Mouse (Mus musculus): Measurements from ENCODE around the gene Stag2. TPM values are rescaled to one million over a fixed set of nuclear protein-coding genes. Genes with fewer than 3 reads are reported as not detected.
A peak's percentile ranks its signal among the peaks of the same experiment; 100 is the strongest.

Stag2 gene
- 10 to 100 TPM; 80.8 to 85.3 TPM for total RNA-seq (2021)
- long read RNA-seq, experiment 1, full-length matches to known transcripts, result 6 of 21 reads
- long read RNA-seq, experiment 1, partial matches to known transcripts, result 5 of 21 reads
- long read RNA-seq, experiment 1, other reads (novel, unspliced or antisense), result 10 of 21 reads
- long read RNA-seq, experiment 2, full-length matches to known transcripts, result 3 of 13 reads
- long read RNA-seq, experiment 2, partial matches to known transcripts, result 2 of 13 reads
- long read RNA-seq, experiment 2, other reads (novel, unspliced or antisense), result 8 of 13 reads

DNA sequence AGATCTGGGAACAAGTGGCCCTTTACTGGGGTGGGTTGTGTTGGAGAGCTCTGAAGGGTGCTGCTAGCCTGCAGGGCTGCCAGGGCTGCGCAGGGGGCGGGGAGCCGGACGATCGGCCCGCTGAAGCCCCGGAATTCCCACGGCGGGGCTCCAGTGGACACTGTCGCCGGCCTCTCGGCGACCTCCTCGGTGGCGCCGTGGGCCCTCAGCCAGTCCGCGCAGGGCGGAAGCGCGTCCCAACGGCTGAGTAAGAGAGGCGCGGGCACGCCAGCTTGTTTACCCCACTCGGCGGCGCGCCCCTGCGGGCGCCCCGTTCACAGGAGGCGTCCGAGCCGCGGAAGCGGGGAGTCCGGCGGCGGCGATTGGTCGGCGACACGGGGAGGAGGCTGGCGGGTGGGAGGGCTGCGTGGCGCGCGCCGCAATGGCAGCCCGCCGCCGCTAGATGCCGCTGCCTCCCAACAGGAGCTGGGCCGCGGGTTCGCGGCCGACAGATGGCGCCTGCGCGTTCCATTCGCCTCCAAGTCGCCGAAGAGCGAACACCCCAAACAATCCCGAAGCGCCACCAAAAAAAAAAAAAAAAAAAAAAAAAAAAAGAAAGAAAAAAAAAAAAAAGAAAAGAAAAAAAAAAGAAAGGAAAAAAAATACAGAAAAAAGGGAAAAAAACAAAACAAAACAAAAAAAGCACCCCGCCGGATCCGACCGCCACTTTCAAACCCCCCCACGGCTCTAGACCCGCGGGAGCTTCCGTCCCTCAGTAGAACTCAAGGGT, at the start of gene Stag2:
Stag2 (plus strand) TSS at position 530 of the 769 bp plus-strand sequence.
- DNase-seq, result peak; percentile 92

DNA sequence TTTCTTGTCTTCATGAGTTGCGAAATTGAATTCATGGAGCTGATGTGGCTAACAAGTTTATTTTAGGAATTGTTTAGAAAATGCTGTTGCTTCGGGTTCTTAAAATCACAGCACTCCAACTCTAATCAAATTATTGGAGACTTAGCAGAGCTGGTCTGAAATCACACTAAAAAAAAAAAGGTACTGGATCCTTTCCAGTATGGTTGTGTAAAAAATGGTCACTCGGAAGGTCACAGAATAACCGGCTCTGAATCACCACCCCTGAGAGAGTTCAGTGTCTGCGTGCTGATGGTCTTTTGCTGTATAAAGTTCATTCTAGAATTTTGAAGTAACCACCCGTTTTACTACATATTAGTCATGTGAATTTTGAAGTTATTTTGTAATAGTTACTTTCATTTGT, 42.0 kb upstream of the Stag2 start:
- DNase-seq, result peak; percentile 5

DNA sequence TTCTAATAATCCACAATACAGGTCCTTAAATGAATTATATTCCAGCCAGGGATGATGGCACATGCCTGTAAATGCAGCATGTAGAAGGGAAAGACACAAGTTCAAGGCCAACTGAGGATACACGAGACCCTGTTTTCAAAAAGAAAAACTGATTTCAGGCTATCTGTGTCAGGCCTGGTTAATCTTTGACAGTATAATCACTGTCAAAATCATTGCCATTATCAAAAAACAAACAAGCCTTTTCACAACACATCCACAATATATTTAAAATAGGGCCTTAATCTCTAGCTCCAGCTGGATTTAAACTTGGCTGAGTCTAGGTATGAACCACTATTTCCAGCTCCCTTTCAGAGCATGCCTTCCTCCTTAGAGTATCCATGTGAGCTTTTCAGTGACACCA, 38.5 kb upstream of the Stag2 start:
- no peak for DNase-seq

DNA sequence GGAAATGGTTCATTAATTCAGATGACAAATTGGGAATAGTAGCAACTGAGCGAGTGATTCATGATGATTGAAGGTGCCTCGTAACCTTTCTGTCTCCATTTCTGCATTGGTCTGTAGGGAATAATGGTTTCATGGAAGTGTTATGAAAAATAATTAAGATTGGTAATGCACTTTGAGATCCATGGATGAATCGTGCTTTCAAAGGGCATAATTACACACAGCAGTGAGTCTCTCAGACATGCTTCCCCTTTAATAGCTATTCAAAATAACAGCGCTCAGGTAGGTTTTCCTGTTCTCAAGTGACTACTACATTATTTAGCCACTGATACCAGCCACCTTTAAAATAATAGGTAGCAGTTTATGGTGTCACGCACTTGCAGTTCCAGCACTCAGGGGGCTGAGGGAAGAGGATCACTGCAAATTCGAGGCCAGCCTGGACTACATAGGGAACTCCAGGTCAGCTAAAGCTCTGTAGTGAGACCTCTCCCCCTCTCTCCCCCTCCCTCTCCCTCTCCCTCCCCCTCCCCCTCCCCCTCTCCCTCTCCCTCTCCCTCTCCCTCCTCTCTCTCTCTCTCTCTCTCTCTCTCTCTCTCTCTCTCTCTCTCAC, 29.6 kb upstream of the Stag2 start:
- DNase-seq, result no peak

DNA sequence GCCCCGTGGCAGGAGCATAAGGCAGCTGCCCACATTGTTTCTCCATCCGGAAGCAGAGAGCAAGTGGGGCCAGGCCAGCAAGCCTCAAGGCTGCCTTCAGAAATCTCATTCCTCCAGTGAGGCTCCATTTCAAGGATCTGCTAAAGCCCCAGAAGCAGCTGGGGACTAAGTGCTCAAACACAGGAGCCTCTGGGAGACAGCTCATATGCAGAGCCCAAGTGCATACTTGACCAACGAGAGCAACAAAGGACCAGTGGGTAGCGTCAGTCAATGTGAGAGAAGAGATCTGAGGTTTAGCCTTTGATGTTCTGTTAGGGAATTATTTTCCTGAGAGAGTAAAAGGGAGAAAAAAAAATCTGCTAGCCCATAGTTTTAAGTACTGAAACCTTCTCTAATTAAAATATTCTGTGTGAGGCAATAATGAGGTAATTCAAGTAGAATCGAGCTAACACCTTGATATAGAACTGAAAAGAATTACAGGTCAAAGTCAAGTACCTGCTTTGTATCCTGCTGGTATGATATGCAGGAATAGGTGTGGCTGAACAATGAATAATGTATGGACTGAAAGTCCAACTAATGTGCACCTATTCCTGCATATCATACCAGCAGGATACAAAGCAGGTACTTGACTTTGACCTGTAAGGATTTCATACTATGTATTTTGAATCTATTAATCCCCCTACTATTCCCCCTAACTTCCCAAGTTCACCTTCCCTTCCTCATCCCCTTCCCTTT, 24.0 kb upstream of the Stag2 start:
- no peak for DNase-seq

DNA sequence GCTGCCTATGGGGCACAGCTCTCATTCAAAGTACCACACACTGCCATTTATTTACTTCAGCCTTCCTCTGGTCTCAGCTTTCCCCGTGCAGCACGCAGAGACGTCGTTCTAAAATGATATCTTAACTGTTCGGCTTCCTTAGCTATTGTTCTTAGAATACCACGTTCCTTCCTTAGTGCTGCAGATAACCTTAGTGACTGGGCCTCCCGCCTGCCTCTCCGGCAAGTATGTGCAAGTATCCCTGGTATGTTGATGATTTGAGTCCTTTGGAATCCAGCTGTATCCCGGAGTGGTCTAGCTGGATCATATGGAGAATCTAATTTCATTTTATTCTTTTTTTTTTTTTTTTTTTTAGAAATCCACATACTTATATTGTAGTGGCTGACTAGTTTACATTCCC, 9.2 kb upstream of the Stag2 start:
- peak; percentile 2 for DNase-seq

DNA sequence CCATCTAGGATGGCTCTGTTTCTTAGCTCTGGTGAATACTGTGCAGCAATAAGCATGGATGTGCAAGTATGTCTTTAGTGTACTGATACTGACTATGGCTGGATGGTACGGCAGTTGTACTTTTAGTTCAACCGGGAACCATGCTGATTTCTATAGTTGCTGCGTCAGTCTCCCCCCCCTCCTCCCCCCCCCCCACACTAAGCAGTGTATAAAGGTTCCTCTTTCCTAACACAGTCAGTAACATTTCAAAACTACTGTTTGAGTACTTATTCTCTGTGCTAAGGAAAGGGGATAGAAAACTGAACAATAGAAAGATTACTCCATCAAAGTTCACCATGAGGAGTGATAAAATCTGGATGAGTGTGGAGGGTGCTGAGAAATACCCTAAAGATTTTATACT, 6.5 kb upstream of the Stag2 start:
- no peak for DNase-seq

DNA sequence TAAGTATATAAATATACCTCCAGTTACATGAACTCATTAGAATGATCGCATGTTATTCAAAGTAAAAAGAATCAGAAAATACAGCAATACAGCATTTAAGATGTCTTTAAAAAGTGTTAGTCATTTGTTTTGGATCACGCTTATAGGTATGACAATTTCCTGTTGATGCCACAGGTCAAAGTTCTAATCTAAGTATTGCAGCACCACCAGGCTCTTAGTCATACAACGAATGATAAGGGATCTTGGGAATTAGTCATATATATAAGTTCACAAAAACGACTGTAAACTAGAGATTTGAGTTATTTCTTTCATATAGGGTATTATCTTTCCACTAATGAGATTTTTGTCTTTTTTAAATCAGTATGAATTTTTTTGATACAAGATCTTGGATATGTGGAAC, 5.1 kb upstream of the Stag2 start:
- DNase-seq, result no peak

DNA sequence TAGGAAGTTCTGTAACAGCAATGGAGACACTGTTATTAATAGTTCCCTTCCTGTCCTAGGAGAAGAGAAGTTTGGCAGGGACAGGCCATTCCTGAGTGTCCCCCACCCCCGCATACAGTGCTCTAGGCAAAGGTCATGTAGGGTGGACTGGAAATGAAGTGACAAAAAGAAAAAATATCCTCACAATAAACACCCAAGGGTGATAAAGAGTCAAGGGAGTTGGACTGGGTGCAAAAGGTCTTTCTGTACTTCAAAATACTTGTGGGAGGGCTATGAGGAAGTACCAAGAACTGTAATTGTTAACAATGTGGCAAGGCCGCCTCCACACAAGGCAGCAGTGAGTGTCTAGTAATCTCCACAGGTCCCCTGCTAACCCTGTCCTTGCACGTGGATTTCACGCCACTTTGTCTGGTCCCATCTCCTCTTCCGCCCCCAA, 1.1 kb upstream of the Stag2 start:
- DNase-seq, result peak; percentile 20

DNA sequence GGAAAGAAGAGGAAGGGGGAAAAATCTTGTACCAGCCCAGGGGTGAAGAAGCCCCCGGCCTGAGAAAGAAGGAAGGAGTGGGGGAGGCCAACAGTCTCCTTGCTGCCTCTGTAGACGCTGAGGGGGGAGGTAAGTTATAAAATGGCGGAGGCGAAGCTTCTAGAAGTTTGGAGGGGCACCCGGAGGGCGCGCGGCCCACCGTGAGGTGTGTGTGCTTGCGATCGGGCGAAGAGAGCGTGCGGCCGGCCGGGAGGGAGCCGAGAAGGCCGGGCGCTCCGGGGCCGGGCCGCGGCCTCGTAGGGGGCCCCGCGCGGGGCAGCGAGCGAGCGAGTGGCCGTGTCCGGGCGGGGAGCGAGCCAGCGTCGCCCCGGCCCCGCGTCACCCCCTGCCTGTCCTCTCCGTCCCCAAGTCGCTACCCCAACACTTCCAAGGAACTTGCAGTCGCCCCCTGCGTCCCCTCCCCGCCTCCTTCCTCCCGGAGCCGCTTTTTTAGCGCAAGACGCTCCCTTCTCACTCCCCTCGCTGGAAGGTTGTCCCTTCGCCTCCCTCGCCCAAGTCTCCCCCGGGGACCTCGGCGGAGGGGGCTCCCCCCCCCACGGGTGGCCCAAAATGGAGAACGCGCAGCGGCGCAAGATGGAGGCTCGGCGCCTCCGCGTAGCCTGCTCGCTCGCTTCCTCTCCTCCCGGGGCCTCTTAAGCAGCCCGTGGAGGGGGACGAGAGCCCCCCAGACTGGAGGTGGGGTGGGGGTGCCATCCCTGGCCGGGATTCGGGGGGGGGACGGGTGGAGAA, 634 bp downstream of the Stag2 start:
- peak; percentile 77 for DNase-seq

DNA sequence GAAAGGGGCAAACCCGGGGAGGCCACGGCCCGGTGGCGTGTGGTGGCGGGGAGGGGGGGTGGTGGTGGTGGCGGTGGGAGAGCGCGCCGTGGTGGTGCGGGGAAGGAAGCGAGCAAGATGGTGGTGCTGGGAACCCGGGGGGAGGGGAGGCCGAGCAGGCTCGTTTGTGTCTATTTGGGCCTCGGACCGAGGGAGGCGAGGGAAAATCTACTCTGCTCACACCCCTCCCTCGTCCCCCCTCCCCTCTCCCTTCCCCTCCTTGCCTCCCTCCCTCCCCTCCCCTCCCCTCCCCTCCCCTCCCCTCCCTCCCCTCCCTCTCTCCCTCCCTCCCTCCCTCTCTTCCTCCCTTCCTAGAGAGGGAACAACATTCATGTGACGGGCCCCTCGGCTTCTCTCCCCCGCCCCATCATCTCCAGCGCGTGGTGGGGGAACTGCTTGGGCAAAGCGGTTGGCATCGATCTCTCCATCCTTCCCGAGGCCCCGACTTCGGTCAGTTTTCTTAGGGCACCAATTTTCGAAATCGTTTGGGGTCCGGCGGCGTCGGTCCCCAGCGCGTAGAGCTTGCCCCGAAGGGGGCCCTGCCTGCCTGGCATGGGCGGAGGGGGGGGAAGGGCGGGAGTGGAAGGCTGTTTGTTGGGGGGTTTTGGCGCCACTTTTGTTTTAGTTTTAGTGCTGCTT, 1.4 kb downstream of the Stag2 start:
- DNase-seq, result peak; percentile 82

DNA sequence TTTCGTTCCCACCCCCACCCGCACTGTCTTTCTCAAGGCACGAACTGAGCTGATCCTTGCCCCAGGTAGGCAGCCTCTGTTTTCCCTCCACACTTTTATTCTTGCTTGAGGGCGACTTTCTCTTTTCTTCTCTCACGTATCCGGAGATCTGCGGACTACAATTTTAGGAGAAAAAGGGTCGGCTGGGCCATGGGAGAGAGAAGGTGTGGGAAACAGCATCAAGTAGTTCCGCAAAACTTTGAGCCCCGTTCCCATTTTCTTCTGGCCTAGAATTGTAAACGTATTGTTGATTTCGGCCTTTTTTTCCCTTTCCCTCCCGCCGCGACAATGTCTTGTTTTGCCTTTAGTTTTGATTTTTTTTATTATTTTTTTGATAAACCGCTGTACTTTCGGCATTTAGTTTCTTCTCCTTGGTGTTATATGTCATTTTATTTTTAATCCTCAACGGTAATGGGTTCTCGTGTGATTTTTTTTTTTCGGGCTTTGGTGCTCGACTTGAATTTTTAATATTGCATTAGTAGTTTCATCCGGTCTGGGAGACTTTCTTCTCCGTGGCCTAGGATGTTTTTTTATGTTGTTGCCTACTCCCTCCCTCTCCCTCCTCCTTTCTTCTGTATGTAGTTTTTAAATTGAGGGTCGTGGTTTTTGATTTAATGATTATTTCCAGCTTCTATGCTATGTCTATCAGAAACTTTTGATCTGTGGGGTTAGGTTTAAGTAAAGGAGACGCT, 2.1 kb downstream of the Stag2 start:
- no peak for DNase-seq

DNA sequence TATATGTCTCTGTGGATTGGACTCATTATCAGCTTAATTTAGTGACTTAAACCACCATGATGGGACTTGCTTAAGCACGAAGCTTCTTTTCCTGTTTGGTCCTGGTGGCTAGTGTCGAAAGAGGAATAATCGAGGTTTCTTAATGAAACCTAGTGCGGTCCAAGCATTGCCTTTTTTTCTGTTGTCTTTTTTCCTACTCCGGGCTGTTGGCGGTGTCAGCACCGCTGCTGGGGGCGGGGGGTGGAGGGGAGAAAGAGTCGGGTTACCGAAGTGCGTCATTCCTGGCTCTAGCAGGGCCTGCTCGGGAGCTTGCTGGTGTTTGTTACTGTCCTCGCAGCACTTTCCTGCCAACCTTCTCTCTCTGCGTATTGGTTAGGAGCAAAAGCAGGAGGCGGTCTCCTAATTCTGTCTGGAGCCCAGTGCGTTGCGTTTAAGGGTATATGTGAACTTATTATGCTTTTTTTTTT, 2.8 kb downstream of the Stag2 start:
- peak; percentile 89 for DNase-seq

DNA sequence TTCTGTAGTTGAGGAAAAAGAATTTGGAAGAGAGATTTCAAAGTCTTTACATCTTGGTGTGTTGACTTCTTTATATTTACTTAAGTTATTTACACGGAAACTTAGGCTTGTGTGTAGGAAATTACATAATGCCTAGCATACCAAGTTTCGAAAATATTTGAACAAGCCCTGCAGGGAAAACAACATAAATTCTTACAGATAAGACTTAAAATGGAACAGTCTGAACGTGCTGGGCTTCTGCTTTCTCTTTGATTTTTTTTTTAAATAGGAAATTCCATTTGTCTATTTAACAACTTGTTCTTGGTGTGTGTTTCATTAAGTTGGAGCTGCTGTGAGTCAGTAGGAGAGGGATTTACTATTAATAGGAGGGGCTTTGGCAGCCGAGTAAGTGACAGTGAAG, 3.9 kb downstream of the Stag2 start:
- no peak for DNase-seq

DNA sequence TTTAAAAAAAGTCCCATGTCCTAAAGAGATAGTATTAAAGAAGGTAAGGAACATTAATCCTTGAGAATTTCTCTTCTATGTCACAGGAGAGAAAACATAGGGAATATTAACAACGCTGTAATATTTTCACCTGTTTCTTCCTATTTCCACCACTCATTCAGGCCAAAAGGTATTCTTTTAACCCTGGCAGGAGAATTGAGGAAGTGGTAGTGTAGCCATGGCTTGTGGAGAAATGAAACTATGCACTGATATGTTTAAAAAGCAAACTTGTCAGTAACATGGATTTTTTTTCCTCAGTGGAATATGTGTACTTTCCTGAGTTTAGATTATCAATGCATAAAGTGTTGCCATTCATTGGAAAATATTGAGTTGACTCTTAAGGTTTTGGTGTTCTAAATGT, 16.3 kb downstream of the Stag2 start:
- no peak for DNase-seq

DNA sequence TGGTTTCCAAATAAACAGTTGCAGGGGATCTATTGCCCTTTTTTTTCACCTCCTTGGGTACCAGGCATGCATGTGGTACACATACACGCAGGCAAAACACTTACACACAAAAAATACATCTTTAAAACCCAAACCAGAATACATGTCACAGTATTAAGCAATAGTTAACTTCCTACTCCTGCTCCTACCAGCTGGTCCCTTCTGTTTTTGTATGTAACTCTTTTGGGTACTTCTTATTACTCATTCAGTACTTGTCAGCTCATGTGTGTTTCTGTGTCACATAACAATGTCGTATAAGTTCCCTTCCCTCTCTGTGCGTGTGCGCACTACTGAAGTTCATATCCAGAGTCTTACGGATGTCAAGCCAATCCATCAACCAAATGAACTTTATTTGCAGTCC, 21.7 kb downstream of the Stag2 start:
- no peak for DNase-seq

DNA sequence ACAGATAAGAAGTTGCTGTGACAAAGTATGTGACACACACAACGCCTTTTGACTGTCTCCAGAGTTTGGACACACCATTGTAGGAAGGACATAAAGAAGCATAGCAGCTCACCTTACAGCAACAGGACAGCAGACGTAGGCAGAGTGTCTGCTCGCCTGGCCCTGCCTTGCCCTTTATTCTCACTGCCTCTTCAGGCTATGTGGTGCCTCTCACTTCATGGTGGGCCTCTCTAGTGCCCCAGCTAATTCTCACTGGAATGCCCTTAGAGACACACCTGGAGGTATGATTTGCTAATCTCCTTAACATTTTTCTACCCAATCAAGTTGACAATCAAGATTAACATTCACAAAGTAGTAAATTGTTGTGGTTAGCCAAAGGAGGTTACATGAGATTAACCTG, 38.5 kb downstream of the Stag2 start:
- no peak for DNase-seq

DNA sequence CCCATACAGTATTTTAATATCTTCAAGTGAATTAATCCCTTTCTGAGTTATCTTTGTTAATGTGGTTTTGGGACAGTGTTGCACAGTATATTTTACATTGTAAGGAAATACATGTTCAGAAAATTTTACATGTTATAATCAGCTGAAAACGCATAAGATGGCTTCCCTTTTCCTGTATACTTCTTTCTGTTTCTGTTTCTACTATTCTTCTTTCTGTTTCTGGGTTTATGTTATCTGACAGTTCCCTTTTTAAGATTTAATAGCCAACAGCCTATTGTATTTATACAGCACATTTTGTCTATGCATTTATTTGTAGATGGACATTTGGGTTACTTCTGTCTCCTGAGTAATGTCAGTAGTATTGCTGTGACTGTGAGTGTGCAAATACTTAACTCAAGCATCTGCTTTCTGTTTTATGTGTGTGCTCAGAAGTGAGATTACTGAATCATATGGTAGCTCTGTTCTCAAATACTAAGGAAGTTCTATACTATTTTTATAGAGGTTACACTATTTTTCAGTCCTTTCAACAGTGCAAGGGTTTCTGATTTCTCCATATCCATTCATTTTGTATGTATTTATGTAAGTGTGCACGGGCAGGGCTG, 39.8 kb downstream of the Stag2 start:
- DNase-seq, result no peak

DNA sequence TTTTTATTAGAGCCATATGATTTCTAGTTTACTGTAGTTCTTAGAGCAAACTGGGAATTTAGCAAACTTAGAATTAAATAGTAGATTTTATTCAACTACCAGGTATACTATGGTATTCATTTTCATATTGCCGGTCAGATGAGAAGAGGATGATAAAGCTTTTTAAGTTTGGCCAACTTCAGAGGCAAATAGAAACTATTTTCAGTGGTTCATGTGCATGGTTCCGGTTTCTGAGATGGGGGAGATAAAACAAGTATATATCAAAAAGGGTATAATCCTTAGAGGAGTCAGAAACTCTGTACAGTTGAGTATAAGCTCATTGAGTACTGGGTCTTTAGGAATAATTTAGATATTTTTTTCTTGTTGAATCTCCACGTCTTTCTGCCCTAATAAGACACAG, 45.5 kb downstream of the Stag2 start:
- no peak for DNase-seq

DNA sequence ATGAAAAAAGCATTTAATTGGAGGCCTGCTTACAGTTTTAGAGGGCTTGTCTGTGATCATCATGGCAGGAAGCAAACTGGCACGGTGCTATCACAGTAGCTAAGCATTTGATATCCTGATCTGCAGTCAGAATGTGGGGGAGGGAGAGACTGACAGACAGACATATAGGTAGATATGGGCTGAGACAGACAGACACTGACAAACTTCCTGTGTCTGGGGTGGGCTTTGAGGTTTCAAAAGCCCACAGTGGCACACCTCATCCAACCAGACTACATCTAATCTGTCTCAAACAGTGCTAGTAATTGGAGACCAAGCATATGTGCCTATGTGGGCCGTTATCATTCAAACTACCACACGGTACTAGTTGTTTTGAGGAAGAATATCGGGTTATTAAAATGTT, 53.4 kb downstream of the Stag2 start:
- DNase-seq, result no peak
